Mouse (Mus musculus) heart, embryonic 12.5 days (tissue): ENCODE measurements at regions not wholly inside any gene's neighbourhood (a gene's known extent, or its start where the extent isn't known, plus 50 kb on each side); places are given as distances from the start of the nearest gene placed in this dataset.
A peak's percentile ranks its signal among the peaks of the same experiment; 100 is the strongest.

Experiments used
- ATAC-seq: fragments of 200-750 bp; cut with Nextera tagmentation; 2 replicates; pipeline ENCODE4 v1.8.0; 2017; ENCODE audit warnings: moderate TSS enrichment, moderate library complexity; ENCODE audit not compliant: insufficient number of reproducible peaks, low FRiP score
- H3K27ac ChIP-seq: fragments of 300-500 bp; sonication (generic); 2 replicates; pipeline ENCODE4 v1.5.1; 2016; ENCODE audit warnings: mild to moderate bottlenecking, moderate library complexity; ENCODE audit not compliant: poor library complexity, severe bottlenecking
- H3K27me3 ChIP-seq: fragments of 300-500 bp; sonication (generic); replicated peaks from 2 replicates; pipeline ENCODE4 v1.6.1; 2016; ENCODE audit warnings: mild to moderate bottlenecking, moderate library complexity
- H3K36me3 ChIP-seq: fragments of 300-500 bp; sonication (generic); 2 replicates; pipeline ENCODE4 v1.6.1; 2016; ENCODE audit warnings: mild to moderate bottlenecking, moderate library complexity
- H3K4me1 ChIP-seq: fragments of 300-500 bp; sonication (generic); replicated peaks from 2 replicates; pipeline ENCODE4 v1.6.1; 2016; ENCODE audit warnings: mild to moderate bottlenecking
- H3K4me2 ChIP-seq: fragments of 300-500 bp; sonication (generic); 2 replicates; pipeline ENCODE4 v1.6.1; 2016; ENCODE audit warnings: mild to moderate bottlenecking, moderate library complexity
- H3K4me3 ChIP-seq: fragments of 300-500 bp; sonication (generic); 2 replicates; pipeline ENCODE4 v1.5.1; 2016; ENCODE audit warnings: mild to moderate bottlenecking
- H3K9ac ChIP-seq: fragments of 300-500 bp; sonication (generic); 2 replicates; pipeline ENCODE4 v1.6.1; 2016; ENCODE audit warnings: mild to moderate bottlenecking, moderate library complexity
- H3K9me3 ChIP-seq: fragments of 300-500 bp; sonication (generic); replicated peaks from 2 replicates; pipeline ENCODE4 v1.6.1; 2016; ENCODE audit warnings: mild to moderate bottlenecking, moderate library complexity
- WGBS: fragments of 180-500 bp; shearing (Covaris S2); methylation state at CpG from one replicate; pipeline ENCODE4 v1.1.7; 2016; 5-methylcytosine and 5-hydroxymethylcytosine counted together

- H3K4me3 ChIP-seq, result no peak overlapping the region
- 42% methylated on average over 6 of the region's 6 CpGs for WGBS
- H3K4me2 ChIP-seq, result no peak overlapping the region
- H3K36me3 ChIP-seq, result no peaks in the 10 kb centered on the region
- H3K4me1 ChIP-seq, result no peaks in the 10 kb centered on the region
- H3K9me3 ChIP-seq, result no peaks in the 10 kb centered on the region
- no peaks in the 10 kb centered on the region for H3K27me3 ChIP-seq
- no peak for ATAC-seq
- no peak overlapping the region for H3K27ac ChIP-seq
- H3K9ac ChIP-seq, result no peak overlapping the region
These were observed 82.4 kb upstream of the Cop1 start for GRCm38 (mm10) chr1:159149721-159150120.

- Histone ChIP-seq H3K9me3 (no peaks in the 10 kb centered on the region), H3K4me2 (no peak overlapping the region), H3K4me3 (no peak overlapping the region), H3K9ac (no peak overlapping the region), H3K36me3 (no peaks in the 10 kb centered on the region), H3K27me3 (no peaks in the 10 kb centered on the region), H3K27ac (no peak overlapping the region), H3K4me1 (no peaks in the 10 kb centered on the region)
- WGBS, result 53% methylated on average over 5 of the region's 5 CpGs
- ATAC-seq, result no peak
These were observed 81.8 kb upstream of the Cop1 start for GRCm38 (mm10) chr1:159150351-159150750.

GRCm38 (mm10) chr1:159156428-159156827 lies 75.7 kb upstream of the Cop1 start:
- Histone ChIP-seq H3K4me3 (no peak overlapping the region), H3K9ac (no peak overlapping the region), H3K27me3 (no peaks in the 10 kb centered on the region), H3K27ac (no peak overlapping the region), H3K36me3 (no peaks in the 10 kb centered on the region), H3K4me2 (no peak overlapping the region), H3K9me3 (no peaks in the 10 kb centered on the region), H3K4me1 (no peaks in the 10 kb centered on the region)
- WGBS, result 48% methylated on average over 3 of the region's 3 CpGs
- ATAC-seq, result no peak

DNA sequence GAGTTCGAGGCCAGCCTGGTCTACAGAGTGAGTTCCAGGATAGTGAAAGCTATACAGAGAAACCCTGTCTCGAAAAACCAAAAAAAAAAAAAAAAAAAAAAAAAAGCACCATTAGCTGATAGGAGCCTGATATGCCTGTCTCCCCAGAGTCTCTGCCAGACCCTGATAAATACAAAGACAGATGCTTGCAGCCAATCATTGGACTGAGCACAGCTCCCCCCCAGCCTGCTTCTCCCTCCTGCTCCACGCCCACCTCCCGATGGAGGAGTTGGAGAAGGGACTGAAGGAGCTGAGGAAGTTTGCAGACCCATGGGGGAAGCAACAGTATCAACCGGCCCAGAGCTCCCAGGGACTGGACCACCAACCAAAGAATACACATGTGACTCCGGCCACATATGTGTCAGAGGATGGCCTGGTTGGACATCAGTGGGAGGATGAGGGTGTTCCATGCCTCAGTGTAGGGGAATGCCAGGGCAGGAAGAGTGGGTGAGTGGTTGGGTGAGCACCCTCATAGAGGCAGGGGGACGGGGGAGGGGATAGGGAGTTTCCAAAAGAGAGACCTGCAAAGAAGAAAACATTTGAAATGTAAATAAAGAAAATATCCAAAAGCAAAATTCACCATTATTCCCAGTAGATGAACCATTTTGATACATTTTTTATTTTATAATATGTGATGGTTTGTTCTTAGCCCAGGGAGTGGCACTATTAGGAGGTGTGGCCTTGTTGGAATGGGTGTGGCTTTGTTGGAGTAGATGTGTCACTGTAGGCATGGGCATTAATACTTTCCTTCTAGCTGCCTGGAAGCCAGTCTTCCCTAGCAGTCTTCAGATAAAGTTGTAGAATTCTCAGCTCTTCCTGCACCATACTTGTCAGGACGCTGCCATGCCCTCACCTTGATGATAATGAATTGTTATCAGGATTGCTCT lies 71.8 kb upstream of the Cop1 start:
- Histone ChIP-seq H3K4me3 (no peak overlapping the region), H3K9ac (no peak overlapping the region), H3K36me3 (no peaks in the 10 kb centered on the region), H3K4me1 (0 out of 2 replicates have a peak, but pooled peaks cover 3% of the 10 kb centered on the region), H3K27me3 (no peaks in the 10 kb centered on the region), H3K27ac (no peak overlapping the region), H3K4me2 (no peak overlapping the region), H3K9me3 (no peaks in the 10 kb centered on the region)
- WGBS, result 61% methylated on average over 8 of the region's 8 CpGs
- no peak for ATAC-seq

DNA sequence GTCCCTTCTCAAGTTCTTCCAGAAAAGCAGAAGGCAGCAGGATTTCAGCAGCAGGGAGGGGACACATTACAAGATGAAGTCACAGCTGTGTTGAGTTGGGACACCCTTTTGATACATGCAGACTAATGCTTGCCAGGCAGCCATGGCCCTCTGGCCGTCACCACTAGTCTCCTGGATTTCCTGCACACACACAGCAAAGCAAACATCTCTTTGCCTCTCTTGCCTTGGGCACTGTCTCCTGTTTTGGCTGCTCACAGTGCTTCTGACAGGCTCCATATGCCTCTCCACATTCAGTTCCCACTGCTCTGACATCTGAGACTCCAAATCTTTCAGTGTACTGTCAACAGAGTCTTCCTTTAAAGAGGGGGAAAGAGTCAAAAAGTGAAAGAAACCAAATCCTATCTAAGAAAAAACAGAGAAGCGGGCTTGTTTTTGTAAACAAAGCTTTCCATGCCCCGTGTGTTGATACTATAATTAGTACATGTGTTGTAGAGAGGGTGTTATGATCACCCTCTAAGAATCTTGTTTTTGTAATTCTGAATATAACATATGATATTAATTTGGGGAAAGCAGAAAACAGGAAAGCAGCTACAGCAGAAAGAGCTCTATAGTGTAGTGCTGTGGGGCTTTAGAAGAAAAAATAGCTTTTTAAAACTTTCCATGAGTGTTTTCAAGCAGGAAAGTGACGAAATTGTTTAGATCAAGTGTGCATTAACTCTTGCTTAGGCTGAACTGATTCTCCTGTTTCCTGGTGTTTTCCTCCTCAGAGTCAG lies 68.8 kb upstream of the Cop1 start:
- H3K4me3 ChIP-seq, result no peak overlapping the region
- H3K9ac ChIP-seq, result no peak overlapping the region
- 20% methylated on average over 4 of the region's 4 CpGs for WGBS
- ATAC-seq, result peak; percentile 66; the same call in 1 of the 2 replicates
- 0 out of 2 replicates have a peak, but pooled peaks cover 3% of the 10 kb centered on the region for H3K4me1 ChIP-seq
- H3K27me3 ChIP-seq, result no peaks in the 10 kb centered on the region
- H3K36me3 ChIP-seq, result no peaks in the 10 kb centered on the region
- no peaks in the 10 kb centered on the region for H3K9me3 ChIP-seq
- no peak overlapping the region for H3K4me2 ChIP-seq
- H3K27ac ChIP-seq, result no peak overlapping the region

- no peaks in the 10 kb centered on the region for H3K27me3 ChIP-seq
- no peak overlapping the region for H3K4me3 ChIP-seq
- H3K27ac ChIP-seq, result no peak overlapping the region
- H3K4me1 ChIP-seq, result no peaks in the 10 kb centered on the region
- no peaks in the 10 kb centered on the region for H3K36me3 ChIP-seq
- no peaks in the 10 kb centered on the region for H3K9me3 ChIP-seq
- ATAC-seq, result no peak
- no peak overlapping the region for H3K9ac ChIP-seq
- H3K4me2 ChIP-seq, result no peak overlapping the region
These were observed 50.1 kb upstream of the Cop1 start for GRCm38 (mm10) chr1:159182031-159182430.
